Mouse (Mus musculus) 3T3-L1 (cell line): ENCODE measurements around the gene Insl3.
"Not testable (repeated sequence)": the region's sequence is repeated elsewhere in the genome, so short reads cannot be mapped to it uniquely, and the experiment has no call there.

ENCODE experiments used
- DNase-seq: peaks from one replicate; pipeline ENCODE4 v3.0.0-alpha.2; 2015; ENCODE audit warnings: low read depth, low spot score

Insl3 gene

GRCm38 (mm10) chr8:71676803-71677202 lies 12.2 kb upstream of the Insl3 start:
- DNase-seq = no peak

GRCm38 (mm10) chr8:71677555-71677954 lies 11.5 kb upstream of the Insl3 start:
- DNase-seq = no peak

- no peak for DNase-seq
Measured at GRCm38 (mm10) chr8:71678216-71678615, 10.8 kb upstream of the Insl3 start.

- no peak for DNase-seq
Measured at GRCm38 (mm10) chr8:71679116-71679515, 9.9 kb upstream of the Insl3 start.

GRCm38 (mm10) chr8:71679550-71680168 lies 9.4 kb upstream of the Insl3 start:
- no peak for DNase-seq

- DNase-seq = no peak
Measured at GRCm38 (mm10) chr8:71680471-71680870, 8.5 kb upstream of the Insl3 start.

GRCm38 (mm10) chr8:71681369-71681915 lies 7.6 kb upstream of the Insl3 start:
- no peak for DNase-seq

GRCm38 (mm10) chr8:71682832-71683231 lies 6.2 kb upstream of the Insl3 start:
- no peak for DNase-seq

- DNase-seq = no peak
Measured at GRCm38 (mm10) chr8:71684701-71685100, 4.3 kb upstream of the Insl3 start.

- DNase-seq = no peak
Measured at GRCm38 (mm10) chr8:71685573-71685972, 3.4 kb upstream of the Insl3 start.

GRCm38 (mm10) chr8:71686143-71686734 lies 2.8 kb upstream of the Insl3 start:
- no peak for DNase-seq

GRCm38 (mm10) chr8:71687616-71688015 lies 1.4 kb upstream of the Insl3 start:
- no peak for DNase-seq

GRCm38 (mm10) chr8:71692509-71692908 lies 3.5 kb downstream of the Insl3 start:
- no peak for DNase-seq

- DNase-seq = no peak
Measured at GRCm38 (mm10) chr8:71693166-71694041, 4.4 kb downstream of the Insl3 start.

GRCm38 (mm10) chr8:71695456-71695855 lies 6.4 kb downstream of the Insl3 start:
- DNase-seq = not testable (repeated sequence)

GRCm38 (mm10) chr8:71700493-71701269 lies 11.7 kb downstream of the Insl3 start:
- no peak for DNase-seq

GRCm38 (mm10) chr8:71701414-71702086 lies 12.5 kb downstream of the Insl3 start, which contains the start of gene B3gnt3:
Gene B3gnt3 (minus strand): TSS chr8:71701789.
- no peak for DNase-seq

- no peak for DNase-seq
Measured at GRCm38 (mm10) chr8:71702087-71702432, 13.0 kb downstream of the Insl3 start.

- peak; percentile 39 for DNase-seq
Measured at GRCm38 (mm10) chr8:71702923-71703322, 13.9 kb downstream of the Insl3 start.

GRCm38 (mm10) chr8:71703400-71703799 lies 14.4 kb downstream of the Insl3 start:
- DNase-seq = not testable (repeated sequence)

GRCm38 (mm10) chr8:71707874-71708273 lies 18.9 kb downstream of the Insl3 start:
- peak; percentile 71 for DNase-seq
